Mouse (Mus musculus) neural tube, embryonic 12.5 days (tissue): ENCODE data around the gene Flnc. TPM values are rescaled to one million over a fixed set of nuclear protein-coding genes. Genes with fewer than 3 reads are reported as not detected.
A peak's percentile ranks its signal among the peaks of the same experiment; 100 is the strongest.

Experiments
- ATAC-seq: fragments of 200-750 bp; cut with Nextera tagmentation; 2 replicates; pipeline ENCODE4 v1.8.0; 2017; ENCODE audit warnings: low read depth, mild to moderate bottlenecking, moderate TSS enrichment, moderate library complexity; ENCODE audit not compliant: low FRiP score
- H3K27ac ChIP-seq: fragments of 300-500 bp; sonication (generic); 2 replicates; pipeline ENCODE4 v1.5.1; 2016
- H3K27me3 ChIP-seq: fragments of 300-500 bp; sonication (generic); replicated peaks from 2 replicates; pipeline ENCODE4 v1.6.1; 2016; ENCODE audit warnings: mild to moderate bottlenecking
- H3K36me3 ChIP-seq: fragments of 300-500 bp; sonication (generic); 2 replicates; pipeline ENCODE4 v1.6.1; 2016; ENCODE audit warnings: mild to moderate bottlenecking
- H3K4me1 ChIP-seq: fragments of 300-500 bp; sonication (generic); 2 replicates; pipeline ENCODE4 v1.6.1; 2016
- H3K4me2 ChIP-seq: fragments of 300-500 bp; sonication (generic); replicated peaks from 2 replicates; pipeline ENCODE4 v1.6.1; 2016; ENCODE audit warnings: mild to moderate bottlenecking
- H3K4me3 ChIP-seq: fragments of 300-500 bp; sonication (generic); 2 replicates; pipeline ENCODE4 v1.5.1; 2016
- H3K9ac ChIP-seq: fragments of 300-500 bp; sonication (generic); 2 replicates; pipeline ENCODE4 v1.6.1; 2016; ENCODE audit warnings: mild to moderate bottlenecking
- H3K9me3 ChIP-seq: fragments of 300-500 bp; sonication (generic); 2 replicates; pipeline ENCODE4 v1.6.1; 2016; ENCODE audit warnings: mild to moderate bottlenecking
- WGBS: fragments of 180-500 bp; shearing (Covaris S2); methylation state at CpG from one replicate; pipeline ENCODE4 v1.1.7; 2016; 5-methylcytosine and 5-hydroxymethylcytosine counted together
- microRNA-seq: library from miRNA; unstranded; fragments of <30 nt; microRNA quantifications from one replicate; pipeline ENCODE4, GENCODE M21; 2017
- polyA plus RNA-seq: library from polyadenylated mRNA; unstranded; fragments of >200 nt; fragmentation: Nextera tagmentation; extraction: Ambion mirVana; gene quantifications from 2 replicates; pipeline ENCODE4 v1.2.1, GENCODE M21; 2016

Flnc gene
- polyA plus RNA-seq, 1 experiment from 2014 or later: 11.1 TPM

- no peak for ATAC-seq
- Histone ChIP-seq H3K9ac (no peak overlapping the region), H3K9me3 (no peaks in the 10 kb centered on the region), H3K4me3 (no peak overlapping the region), H3K27me3 (peaks cover 38% of the 10 kb centered on the region), H3K27ac (no peak overlapping the region), H3K36me3 (no peaks in the 10 kb centered on the region; the same call in 1 of the 2 replicates), H3K4me1 (no peaks in the 10 kb centered on the region), H3K4me2 (no peak overlapping the region)
- 97% methylated on average over 7 of the region's 7 CpGs for WGBS
Measured at GRCm38 (mm10) chr6:29500177-29500576, 67.1 kb downstream of the Flnc start.

GRCm38 (mm10) chr6:29500810-29501209 lies 67.8 kb downstream of the Flnc start:
- Histone ChIP-seq H3K4me1 (no peaks in the 10 kb centered on the region), H3K27me3 (peaks cover 40% of the 10 kb centered on the region), H3K4me2 (no peak overlapping the region), H3K9me3 (no peaks in the 10 kb centered on the region), H3K4me3 (no peak overlapping the region), H3K27ac (no peak overlapping the region), H3K9ac (no peak overlapping the region), H3K36me3 (no peaks in the 10 kb centered on the region; the same call in 1 of the 2 replicates)
- no peak for ATAC-seq
- 89% methylated on average over 6 of the region's 6 CpGs for WGBS

GRCm38 (mm10) chr6:29501599-29501998 lies 68.5 kb downstream of the Flnc start:
- WGBS: 93% methylated on average over 1 of the region's 1 CpGs
- Histone ChIP-seq H3K9ac (no peak overlapping the region), H3K9me3 (no peaks in the 10 kb centered on the region), H3K4me3 (no peak overlapping the region), H3K4me2 (no peak overlapping the region), H3K27me3 (peaks cover 38% of the 10 kb centered on the region), H3K4me1 (no peaks in the 10 kb centered on the region), H3K36me3 (no peaks in the 10 kb centered on the region; the same call in 1 of the 2 replicates), H3K27ac (no peak overlapping the region)
- ATAC-seq: no peak

GRCm38 (mm10) chr6:29505493-29505892 lies 72.4 kb downstream of the Flnc start:
- no peak overlapping the region for H3K4me3 ChIP-seq
- ATAC-seq: no peak
- peaks cover 13% of the 10 kb centered on the region; the same call in 1 of the 2 replicates for H3K4me1 ChIP-seq
- 94% methylated on average over 5 of the region's 5 CpGs for WGBS
- no peak overlapping the region for H3K27ac ChIP-seq
- no peak overlapping the region for H3K9ac ChIP-seq
- H3K4me2 ChIP-seq: no peak overlapping the region
- H3K36me3 ChIP-seq: no peaks in the 10 kb centered on the region
- H3K27me3 ChIP-seq: peaks cover 45% of the 10 kb centered on the region
- no peaks in the 10 kb centered on the region for H3K9me3 ChIP-seq

- no peak for ATAC-seq
- peaks cover 45% of the 10 kb centered on the region for H3K27me3 ChIP-seq
- peaks cover 13% of the 10 kb centered on the region; the same call in 1 of the 2 replicates for H3K4me1 ChIP-seq
- no peak overlapping the region for H3K9ac ChIP-seq
- 21% methylated on average over 8 of the region's 8 CpGs for WGBS
- no peaks in the 10 kb centered on the region for H3K9me3 ChIP-seq
- H3K36me3 ChIP-seq: no peaks in the 10 kb centered on the region
- H3K4me3 ChIP-seq: peak overlapping the region; percentile 48
- H3K27ac ChIP-seq: no peak overlapping the region
- H3K4me2 ChIP-seq: peak overlapping the region; percentile 69
Measured at GRCm38 (mm10) chr6:29506834-29507233, 73.8 kb downstream of the Flnc start.

GRCm38 (mm10) chr6:29507447-29508309 lies 74.6 kb downstream of the Flnc start, which contains the start of gene Kcp:
Gene Kcp (minus strand): TSS chr6:29507952.
- no peaks in the 10 kb centered on the region for H3K9me3 ChIP-seq
- no peak within 1 kb of the TSS for H3K27ac ChIP-seq
- peak; percentile 57 for ATAC-seq
- H3K36me3 ChIP-seq: no peaks in the 10 kb centered on the region
- H3K4me3 ChIP-seq: peak within 1 kb of the TSS; percentile 48
- peaks cover 45% of the 10 kb centered on the region for H3K27me3 ChIP-seq
- peak within 1 kb of the TSS; percentile 55 for H3K9ac ChIP-seq
- H3K4me2 ChIP-seq: peak within 1 kb of the TSS; percentile 69
- peaks cover 13% of the 10 kb centered on the region; the same call in 1 of the 2 replicates for H3K4me1 ChIP-seq
- WGBS: 1% methylated on average over 47 of the region's 47 CpGs

- 33% methylated on average over 2 of the region's 2 CpGs for WGBS
Measured at GRCm38 (mm10) chr6:29509086-29509485, 76.0 kb downstream of the Flnc start.

More at GRCm38 (mm10) chr6:29509086-29509485, 76.0 kb downstream of the Flnc start:
- no peak for ATAC-seq
- no peak overlapping the region for H3K4me3 ChIP-seq
- no peak overlapping the region for H3K27ac ChIP-seq
- H3K9me3 ChIP-seq: no peaks in the 10 kb centered on the region
- H3K4me1 ChIP-seq: peaks cover 22% of the 10 kb centered on the region
- H3K36me3 ChIP-seq: no peaks in the 10 kb centered on the region
- no peak overlapping the region for H3K9ac ChIP-seq
- H3K27me3 ChIP-seq: peaks cover 43% of the 10 kb centered on the region
- H3K4me2 ChIP-seq: no peak overlapping the region

Small RNA genes lying within 50 kb of the gene (microRNA-seq; reads per million reads assigned to microRNA genes)
- not detected for gene Gm26220
- gene Gm44354: not detected

Other genes starting within 250 kb of the Flnc start
- 65.0 and 69.5 TPM in 2 replicates for gene Impdh1, start 216.9 kb upstream of the Flnc start, polyA plus RNA-seq
- 28.1 and 30.9 TPM in 2 replicates for gene Hilpda, start 160.8 kb upstream of the Flnc start, polyA plus RNA-seq
- 0.45 and 0.71 TPM in 2 replicates for gene Fam71f2, start 153.7 kb upstream of the Flnc start, polyA plus RNA-seq
- gene Fam71f1, start 114.1 kb upstream of the Flnc start, polyA plus RNA-seq: not detected in 2 replicates
- gene Calu, start 85.2 kb upstream of the Flnc start, polyA plus RNA-seq: 199 and 223 TPM in 2 replicates
- gene Opn1sw, start 44.8 kb upstream of the Flnc start, polyA plus RNA-seq: 0.18 and 0.24 TPM in 2 replicates
- gene Ccdc136, start 36.9 kb upstream of the Flnc start, polyA plus RNA-seq: 33.1 and 39.9 TPM in 2 replicates
- 233 and 239 TPM in 2 replicates for gene Atp6v1f, start 34.5 kb downstream of the Flnc start, polyA plus RNA-seq
- 0.30 and 0.32 TPM in 2 replicates for gene Atp6v1fnb, start 38.2 kb downstream of the Flnc start, polyA plus RNA-seq
- gene Kcp, start 74.7 kb downstream of the Flnc start, polyA plus RNA-seq: 21.1 TPM in 2 replicates
- gene Irf5, start 93.4 kb downstream of the Flnc start, polyA plus RNA-seq: 2.4 and 3.5 TPM in 2 replicates
- 98.2 and 99.9 TPM in 2 replicates for gene Tnpo3, start 176.6 kb downstream of the Flnc start, polyA plus RNA-seq